Mouse (Mus musculus) activated CD4-positive, CD25-positive, alpha-beta regulatory T cell (primary cell): ENCODE data around the gene Lats1. TPM values are rescaled to one million over a fixed set of nuclear protein-coding genes. Genes with fewer than 3 reads are reported as not detected.

Experiments
- polyA plus RNA-seq, 2 experiments: library from polyadenylated mRNA; unstranded; fragments of 100-300 nt; shearing (Covaris generic); gene quantifications; one replicate each; pipeline ENCODE4 v1.2.1; 2017

Lats1 gene
- 10 to 100 TPM in 1 of 2 experiments, 1 to 10 TPM in 1; 6.8 to 10.2 TPM for polyA plus RNA-seq

GRCm38 (mm10) chr10:7680731-7681301 lies at the start of gene Lats1, which contains the start of gene Pcmt1:
Gene Lats1, plus strand, starts transcription at chr10:7681214.
Gene Pcmt1, minus strand, starts transcription at chr10:7681136.

GRCm38 (mm10) chr10:7667342-7667802 lies 13.6 kb upstream of the Lats1 start, which contains the start of gene Nup43:
Gene Nup43, plus strand, starts transcription at chr10:7667503.

GRCm38 (mm10) chr10:7725751-7726500 lies 44.9 kb downstream of the Lats1 start, which contains the start of gene Katna1:
Gene Katna1, plus strand, starts transcription at chr10:7726000.

Other genes with a start within 250 kb of the Lats1 start
- gene Ulbp1, start 207.6 kb upstream of the Lats1 start, polyA plus RNA-seq: 1 to 10 TPM; 4.8 to 9.1 TPM
- gene Lrp11, start 91.4 kb upstream of the Lats1 start, polyA plus RNA-seq: 1 to 10 TPM in 1 of 2 experiments, under 1 TPM in 1; 0.54 to 1.7 TPM
- 10 to 100 TPM; 11.6 to 24.6 TPM for gene Nup43, start 13.7 kb upstream of the Lats1 start, polyA plus RNA-seq
- gene Pcmt1, start 78 bp upstream of the Lats1 start, polyA plus RNA-seq: 100 to 1,000 TPM in 1 of 2 experiments, 10 to 100 TPM in 1; 89.8 to 105 TPM
- gene Katna1, start 44.8 kb downstream of the Lats1 start, polyA plus RNA-seq: 10 to 100 TPM; 74.4 to 80.0 TPM
- gene Ginm1, start 111.6 kb downstream of the Lats1 start, polyA plus RNA-seq: 10 to 100 TPM; 50.3 to 78.4 TPM
- 10 to 100 TPM; 62.4 to 85.9 TPM for gene Ppil4, start 111.7 kb downstream of the Lats1 start, polyA plus RNA-seq
- 10 to 100 TPM; 18.2 to 38.2 TPM for gene Zc3h12d, start 151.3 kb downstream of the Lats1 start, polyA plus RNA-seq